Mouse (Mus musculus) v-Abl transformed pro-B cells (cell line): ENCODE results near the gene Wdr5b.
"Not testable (repeated sequence)": the region's sequence is repeated elsewhere in the genome, so short reads cannot be mapped to it uniquely, and the experiment has no call there.

ENCODE experiments used
- in situ Hi-C, 2 experiments: fragments of 400-800 bp; cut with MboI; formaldehyde crosslinking; loops; one replicate each; pipeline ENCODE4 v1.15.1; 2025; ENCODE audit not compliant: unreplicated experiment in 2 of 2

Wdr5b gene

DNA sequence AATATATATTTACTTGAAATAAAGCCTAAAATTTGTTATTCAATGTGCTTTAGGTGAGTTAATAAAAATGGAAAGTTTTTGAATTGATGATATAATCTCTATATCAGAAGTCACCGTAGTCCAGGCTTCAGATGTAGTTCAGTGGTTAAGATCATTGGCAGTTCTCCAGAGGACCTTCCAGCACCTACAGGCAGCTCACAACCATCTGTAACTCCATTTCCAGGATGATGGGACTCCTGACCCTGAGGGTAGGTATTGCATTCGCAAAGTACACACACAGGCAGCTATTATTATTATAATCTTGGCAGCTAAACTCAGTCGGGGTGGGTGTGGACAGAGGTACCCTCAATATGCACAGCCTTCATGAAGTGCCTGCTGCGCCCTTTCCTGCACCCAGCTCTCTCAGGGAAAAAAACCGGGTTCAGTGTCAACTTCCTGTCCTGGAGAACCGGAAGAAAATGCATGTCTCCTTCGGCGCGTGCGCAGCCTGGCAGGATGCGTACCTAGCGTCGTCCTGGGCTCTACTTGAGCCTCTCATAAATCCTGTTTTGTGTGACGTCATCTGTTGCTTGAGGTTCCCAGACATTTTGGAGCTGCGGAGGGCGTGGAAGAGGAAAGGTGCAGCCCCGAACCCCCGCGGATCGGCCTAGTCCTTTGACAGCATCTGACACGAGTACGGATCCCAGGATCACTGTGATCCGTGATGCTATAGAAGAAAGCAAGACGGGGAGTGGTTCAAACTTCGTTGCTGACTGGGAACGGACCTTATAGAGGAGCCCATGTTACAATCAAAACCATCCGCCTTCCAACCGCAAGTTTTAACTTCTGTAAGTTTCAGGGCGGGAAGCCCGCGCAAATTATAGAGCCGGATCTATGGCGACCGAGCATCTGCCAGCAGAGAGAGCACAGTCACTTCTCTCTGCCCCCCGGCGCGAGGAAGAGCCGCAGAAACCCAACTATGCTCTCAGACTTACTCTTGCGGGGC is at the start of gene Wdr5b:
Gene Wdr5b (plus strand): TSS at position 551 of the 985 bp plus-strand sequence.
- in situ Hi-C loops, result no loop called here

DNA sequence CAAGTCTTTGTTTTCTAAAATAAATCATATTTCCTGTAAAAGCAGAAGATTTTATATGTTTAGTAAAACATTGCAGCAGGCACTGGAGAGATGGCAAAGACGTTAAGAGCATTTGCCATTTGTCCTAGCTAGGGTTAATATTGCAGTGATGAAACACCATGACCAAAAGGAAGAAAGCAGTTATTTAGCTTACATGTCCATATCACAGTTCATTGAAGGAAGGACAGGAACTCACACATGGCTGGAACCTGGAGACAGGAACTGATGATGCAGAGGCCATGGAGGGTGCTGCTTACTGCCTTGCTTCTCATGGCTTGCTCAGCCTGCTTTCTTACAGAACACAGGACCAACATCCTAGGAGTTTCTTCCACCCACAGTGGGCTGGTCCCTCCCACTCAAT is 48.6 kb upstream of the Wdr5b start:
- in situ Hi-C loops, result no loop called here

DNA sequence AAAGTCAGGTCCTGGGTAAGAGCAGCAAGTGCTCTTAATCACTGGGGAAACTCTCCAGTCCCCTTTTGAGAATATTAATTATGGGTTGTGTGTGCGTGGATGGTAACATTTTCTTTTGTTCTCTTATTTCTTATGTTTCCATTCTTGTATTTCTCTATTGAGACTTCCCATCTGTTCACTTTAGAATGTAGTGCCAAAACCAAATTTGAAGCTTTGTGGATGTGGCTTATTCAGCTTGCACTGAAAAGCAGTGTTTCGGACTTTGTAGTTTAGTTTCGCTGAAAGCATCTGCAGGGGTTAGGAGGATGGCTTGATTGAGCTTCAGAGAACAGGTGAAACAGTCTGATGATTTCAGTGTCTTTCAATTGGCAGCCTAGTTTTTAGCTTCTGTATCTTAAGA is 47.7 kb upstream of the Wdr5b start:
- in situ Hi-C loops, result no loop called here

DNA sequence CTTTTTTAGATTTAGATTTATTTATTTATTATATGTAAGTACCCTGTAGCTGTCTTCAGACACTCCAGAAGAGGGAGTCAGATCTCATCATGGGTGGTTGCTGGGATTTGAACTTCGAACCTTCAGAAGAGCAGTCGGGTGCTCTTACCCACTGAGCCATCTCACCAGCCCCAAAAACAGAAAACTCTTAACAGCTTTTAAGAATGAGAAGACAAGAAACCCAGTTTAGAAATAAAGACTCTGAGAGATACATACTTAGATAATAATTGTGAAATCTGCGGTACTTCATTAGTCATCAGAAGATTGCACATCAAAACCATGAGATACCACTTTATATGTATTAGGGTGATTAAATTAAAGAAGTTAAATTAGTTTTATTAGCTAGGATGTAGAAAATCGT is 42.1 kb upstream of the Wdr5b start:
- in situ Hi-C loops, result not testable (repeated sequence)

DNA sequence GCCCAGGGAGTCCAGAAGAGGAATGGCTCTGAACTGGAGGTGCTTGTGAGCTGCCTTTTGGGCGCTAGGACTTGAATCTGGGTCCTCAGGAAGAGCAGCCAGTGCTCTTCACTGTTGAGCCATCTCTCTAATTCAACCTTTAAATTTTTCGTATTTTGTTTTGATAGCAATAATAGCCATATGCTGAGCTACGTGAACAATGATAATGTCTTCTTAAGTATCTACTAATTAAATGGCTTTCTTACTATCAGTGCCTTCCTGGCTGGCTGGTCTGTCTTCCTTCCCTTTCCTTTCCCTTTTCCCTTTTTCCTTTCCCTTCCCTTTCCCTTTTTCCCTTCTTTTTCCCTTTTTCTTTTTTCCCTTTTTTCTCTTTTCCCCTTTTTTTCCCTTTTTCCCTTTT is 32.6 kb upstream of the Wdr5b start:
- in situ Hi-C loops, result no loop called here

DNA sequence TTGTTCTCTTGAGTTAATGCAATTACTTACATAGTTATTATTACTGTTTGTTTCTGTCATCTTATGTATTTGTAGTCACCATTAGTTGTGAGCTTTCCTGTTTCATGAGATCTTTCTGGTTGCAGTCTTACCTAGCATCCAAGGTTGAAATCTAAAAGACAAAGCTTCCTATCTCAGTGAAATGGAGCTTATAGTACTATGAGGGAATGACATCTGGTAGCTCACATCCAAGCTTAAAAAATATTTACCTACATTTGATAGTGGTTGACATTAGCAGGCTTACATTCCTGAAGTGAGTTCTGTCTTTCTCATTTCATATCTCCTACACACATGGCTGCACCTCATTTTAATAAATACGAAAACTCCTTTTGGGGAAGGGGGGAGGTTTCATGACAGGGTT is 24.7 kb upstream of the Wdr5b start:
- in situ Hi-C loops, result no loop called here

DNA sequence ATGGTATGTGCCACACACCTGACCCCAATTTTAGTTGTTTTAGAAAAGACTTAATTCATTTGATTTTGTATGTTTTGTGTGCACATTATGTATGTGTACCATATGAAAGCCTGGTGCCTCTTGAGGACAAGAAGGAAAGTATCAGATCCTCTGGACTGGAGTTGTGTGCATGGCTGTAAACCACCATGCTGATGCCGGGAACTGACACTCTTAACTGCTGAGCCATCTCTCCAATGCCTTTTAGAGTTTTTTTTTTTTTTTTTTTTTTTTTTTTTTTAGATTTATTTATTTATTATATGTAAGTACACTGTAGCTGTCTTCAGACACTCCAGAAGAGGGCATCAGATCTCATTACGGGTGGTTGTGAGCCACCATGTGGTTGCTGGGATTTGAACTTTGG is 12.9 kb upstream of the Wdr5b start:
- in situ Hi-C loops, result not testable (repeated sequence)

DNA sequence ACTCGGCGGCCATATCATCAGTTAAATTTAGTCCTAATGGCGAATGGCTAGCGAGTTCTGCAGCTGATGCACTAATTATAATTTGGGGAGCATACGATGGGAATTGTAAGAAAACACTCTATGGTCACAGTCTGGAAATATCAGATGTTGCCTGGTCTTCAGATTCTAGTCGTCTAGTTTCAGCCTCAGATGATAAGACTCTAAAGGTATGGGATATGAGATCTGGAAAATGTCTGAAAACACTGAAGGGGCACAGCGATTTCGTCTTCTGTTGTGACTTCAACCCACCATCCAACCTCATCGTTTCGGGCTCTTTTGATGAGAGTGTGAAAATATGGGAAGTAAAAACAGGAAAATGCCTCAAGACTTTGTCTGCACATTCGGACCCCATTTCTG is 633 bp downstream of the Wdr5b start:
- in situ Hi-C loops, result no loop called here

DNA sequence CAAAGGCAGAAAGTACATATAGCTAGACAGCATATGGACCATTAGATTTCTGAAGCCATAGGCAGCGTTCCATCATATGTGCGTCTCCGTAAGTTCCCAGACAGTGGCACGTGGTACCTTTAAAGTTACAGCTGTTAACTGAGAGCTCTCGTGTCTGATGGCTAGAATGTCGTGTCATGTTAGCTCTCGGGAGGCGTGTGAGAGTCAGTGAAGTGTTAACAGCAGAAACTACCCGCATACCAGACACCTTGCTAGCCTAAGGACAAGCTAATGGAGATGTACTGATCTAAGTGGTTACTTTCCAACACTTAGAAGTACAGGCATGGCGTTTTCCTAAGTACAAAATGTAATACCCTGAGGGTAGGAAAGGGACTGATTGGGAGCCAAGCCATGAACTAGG is 2.1 kb downstream of the Wdr5b start:
- in situ Hi-C loops, result no loop called here

DNA sequence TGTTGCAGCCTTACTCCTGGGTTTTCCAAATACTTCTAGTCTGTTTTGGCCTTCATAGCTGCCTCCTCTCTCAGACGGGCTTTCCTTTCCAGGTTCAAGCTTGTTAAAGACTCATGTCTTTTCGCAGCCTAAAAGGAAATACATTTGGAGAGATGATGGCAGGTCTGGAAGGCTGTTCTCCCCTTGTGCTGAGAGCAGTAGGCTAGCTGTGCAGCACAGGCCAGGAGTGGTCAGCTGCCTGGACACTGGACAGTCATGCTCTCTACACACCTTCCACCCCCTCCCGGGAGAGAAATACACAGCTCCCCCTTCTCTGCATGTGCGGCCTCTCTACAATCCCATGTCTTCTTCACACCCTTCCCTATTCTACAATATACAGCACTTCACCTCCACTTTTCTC is 3.0 kb downstream of the Wdr5b start:
- in situ Hi-C loops, result no loop called here

DNA sequence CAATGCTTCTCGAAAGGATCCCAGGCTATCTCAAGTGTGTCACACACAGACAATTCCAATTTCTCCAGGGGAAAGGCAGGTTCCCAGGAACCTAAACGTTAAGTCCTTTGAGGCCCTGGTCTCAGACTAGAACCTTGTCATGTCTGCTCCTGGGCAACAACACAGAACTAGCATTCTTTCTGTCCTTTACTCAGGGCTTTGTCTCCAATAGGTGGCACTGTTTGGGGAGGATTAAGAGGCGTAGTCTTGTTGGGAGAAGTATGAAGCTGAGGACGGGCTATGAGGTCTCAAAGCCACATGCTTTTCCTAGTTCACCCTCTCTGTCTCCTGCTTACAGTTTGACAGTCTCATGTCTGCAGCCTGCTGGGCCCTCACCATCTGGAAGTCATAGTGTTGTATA is 6.5 kb downstream of the Wdr5b start:
- in situ Hi-C loops, result no loop called here

DNA sequence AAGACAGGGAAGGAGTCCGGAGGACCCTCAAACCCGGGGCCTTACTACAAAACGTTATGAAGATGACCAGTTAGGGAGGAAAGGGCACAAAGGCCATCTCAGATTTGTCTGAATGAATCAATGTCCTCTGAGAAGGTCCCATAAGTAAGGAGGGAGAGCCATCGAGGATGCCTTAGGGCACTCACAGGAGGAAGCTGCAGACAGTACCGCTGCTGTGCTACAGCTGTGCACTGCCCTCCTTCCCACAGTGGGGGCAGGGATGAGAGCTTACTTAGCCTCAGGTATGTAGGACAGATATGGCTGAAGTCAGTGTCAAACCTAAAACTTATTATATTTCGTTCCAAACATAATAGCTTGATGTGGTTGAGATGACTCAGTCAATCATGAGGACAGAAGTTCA is 10.5 kb downstream of the Wdr5b start:
- in situ Hi-C loops, result no loop called here

DNA sequence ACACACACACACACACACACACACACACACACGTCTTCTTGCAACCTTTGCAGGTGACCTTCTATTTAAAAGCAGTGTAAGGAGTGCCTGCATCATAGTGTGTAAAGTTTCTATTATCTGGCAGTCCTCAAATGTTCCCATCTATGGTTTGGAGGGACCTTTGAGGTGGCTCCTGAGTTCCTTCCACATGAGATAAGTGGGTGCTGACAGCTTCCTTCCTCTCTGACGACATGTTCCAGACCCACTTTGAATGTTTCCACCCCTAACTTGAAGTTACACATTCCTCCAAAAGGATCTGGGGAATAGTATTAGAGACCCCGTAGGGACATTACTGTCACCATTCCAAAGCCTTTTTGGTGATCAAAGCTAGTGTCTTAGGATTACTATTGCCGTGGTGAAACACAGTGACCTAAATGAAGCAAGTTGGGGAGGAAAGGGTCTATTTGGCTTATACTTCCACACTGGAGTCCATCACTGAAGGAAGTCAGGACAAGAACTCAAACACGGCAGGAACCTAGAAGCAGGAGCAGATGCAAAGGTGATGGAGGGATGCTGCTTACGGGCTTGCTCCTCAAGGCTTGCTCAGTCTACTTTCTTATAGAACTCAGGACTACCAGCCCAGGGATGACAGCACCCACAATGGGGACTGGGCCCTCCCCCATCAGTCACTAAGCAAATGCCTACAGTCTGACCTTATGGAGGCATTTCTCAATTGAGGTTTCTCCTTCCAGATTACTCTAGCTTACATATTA is 12.7 kb downstream of the Wdr5b start:
- in situ Hi-C loops, result no loop called here

DNA sequence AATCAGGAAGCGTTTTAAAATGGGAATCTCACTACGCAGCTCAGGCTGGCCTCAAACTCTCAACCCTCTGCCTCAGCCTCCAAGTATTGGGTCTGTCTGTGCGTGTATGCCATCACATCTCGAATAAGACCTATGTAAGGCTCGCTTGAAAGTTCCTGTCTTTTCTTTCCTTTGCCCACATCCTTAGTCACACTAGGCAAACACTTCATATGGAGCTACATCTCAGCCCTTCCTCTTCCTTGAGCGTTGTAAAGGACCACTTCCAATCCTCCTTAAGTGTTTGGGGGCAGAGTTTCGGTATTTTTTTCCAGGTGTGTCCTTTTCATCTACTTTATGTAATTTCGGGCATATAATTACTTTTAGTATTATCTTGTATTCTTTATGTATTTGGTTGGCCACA is 13.9 kb downstream of the Wdr5b start:
- in situ Hi-C loops, result no loop called here

DNA sequence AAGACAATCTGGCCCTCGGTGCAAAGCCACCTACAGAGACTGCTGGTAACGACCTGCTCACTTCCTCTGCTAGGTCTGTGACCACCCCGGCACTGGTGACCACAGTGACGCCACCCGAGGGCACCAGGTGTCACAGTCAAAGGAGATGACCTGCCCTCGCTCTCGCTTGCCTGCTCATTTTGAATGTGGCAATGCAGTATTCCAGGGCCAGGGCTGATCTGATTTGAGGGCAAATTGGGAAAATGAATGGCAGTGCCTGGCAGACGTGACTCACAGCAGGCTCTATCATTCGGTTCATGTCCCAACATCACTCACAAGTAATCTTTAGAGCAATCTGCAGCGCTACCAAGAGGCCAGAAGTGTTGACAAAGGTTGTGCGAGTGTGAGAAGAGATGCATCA is 15.4 kb downstream of the Wdr5b start:
- in situ Hi-C loops, result no loop called here

DNA sequence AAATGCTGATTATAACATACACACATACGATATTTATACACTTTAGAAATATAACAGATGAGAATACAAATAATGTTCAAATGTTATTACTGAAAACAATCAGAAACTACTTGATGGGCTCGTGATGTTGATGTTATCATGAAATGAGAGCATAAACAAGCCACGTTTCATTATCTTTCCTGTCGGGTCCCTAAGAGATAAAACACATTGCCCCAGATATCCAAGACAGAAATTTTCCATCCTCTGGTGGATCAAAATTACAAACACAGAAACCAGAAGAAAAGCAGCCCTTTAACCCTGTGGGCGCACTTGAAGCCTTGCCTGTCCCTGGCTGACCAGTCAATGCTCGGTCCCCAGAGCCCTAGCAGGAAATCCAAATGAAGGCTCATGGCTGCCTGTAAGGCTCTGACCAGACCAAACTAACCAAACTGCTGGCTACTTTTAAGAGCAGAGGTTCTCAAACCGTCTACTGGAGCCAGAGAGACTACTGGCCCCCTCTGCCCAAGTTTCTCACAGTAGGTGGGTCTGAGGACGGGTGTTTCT is 17.0 kb downstream of the Wdr5b start:
- in situ Hi-C loops, result no loop called here

DNA sequence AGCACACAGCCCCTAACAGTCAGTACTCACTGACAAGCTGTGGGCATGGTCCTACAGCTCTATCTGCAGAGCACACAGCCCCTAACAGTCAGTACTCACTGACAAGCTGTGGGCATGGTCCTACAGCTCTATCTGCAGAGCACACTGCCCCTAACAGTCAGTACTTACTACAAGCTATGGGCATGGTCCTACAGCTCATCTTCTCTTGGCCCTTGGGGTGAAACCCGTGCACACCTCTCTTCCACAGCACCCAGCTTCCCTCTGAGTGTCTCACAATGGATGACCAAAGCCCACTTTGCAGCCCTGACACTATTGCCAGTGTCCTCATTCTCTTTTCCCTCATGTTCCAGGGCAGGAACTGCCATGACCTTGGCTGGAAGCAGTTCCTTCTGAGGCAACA is 21.5 kb downstream of the Wdr5b start:
- in situ Hi-C loops, result loop anchor here in 1 of 2 experiments (10.0 kb wide), 1 partner anchor 188 kb away; the partner anchor contains the start of gene Parp14

DNA sequence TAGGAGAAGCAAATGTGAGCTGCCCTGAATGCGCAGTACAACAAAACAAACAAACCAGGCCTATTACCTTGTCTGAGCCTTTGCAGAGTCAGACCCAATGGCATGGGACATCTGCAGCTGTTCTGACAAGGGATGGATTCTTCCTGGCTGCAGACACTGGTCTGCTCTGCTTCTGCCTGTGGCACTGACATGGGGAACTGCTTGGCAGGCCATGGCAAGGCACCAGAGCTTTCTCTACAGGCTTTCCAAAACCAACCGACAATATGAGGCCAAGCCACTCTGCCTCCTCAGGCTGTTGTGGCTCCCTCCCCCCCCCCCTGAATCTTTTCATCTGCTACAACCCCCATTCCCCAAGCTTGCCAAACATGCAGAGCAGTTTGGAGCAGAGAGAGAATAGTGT is 22.3 kb downstream of the Wdr5b start:
- in situ Hi-C loops, result loop anchor here in 1 of 2 experiments (10.0 kb wide), 1 partner anchor 189 kb away; the partner anchor contains the start of gene Parp14

DNA sequence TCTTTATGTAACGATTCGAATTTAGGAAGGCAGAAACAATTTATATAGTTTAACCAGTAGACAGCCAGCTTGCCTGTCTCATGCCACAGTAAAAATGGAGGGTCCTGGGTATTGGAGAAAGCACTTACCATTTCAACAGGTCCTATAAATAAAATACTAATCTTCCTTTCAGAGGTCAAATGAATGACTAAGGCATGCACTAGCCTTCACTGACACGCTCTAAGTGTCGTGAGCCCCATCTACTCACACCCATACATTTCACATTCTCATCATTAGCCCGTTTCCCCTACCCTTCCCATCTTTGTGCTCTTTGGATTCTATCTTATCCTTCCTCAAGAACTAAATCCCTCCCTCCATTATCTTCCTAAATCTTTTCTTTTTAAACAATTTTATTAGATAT is 23.9 kb downstream of the Wdr5b start:
- in situ Hi-C loops, result loop anchor here in 1 of 2 experiments (10.0 kb wide), 1 partner anchor 190 kb away; the partner anchor contains the start of gene Parp14

DNA sequence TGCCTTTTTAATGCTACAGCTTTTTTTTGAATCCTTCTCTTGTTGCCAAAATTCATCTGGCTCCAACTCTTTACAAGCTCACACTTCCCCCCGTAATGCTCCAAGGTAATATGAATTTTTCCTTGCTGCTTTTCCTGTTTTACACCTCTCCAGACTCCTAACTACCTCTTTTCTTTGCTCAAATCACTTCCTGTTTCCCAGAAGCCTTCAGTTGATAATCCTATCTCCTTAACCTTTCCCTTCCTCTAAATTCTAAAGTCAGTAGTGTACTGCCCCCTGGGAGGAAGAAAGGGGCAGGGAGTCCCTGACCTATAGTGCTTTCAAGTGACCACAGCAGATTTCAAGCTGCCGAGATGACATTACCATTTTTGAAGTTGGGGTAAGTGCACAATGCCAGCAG is 26.7 kb downstream of the Wdr5b start:
- in situ Hi-C loops, result loop anchor here in 1 of 2 experiments (10.0 kb wide), 1 partner anchor 193 kb away; the partner anchor contains the start of gene Parp14

DNA sequence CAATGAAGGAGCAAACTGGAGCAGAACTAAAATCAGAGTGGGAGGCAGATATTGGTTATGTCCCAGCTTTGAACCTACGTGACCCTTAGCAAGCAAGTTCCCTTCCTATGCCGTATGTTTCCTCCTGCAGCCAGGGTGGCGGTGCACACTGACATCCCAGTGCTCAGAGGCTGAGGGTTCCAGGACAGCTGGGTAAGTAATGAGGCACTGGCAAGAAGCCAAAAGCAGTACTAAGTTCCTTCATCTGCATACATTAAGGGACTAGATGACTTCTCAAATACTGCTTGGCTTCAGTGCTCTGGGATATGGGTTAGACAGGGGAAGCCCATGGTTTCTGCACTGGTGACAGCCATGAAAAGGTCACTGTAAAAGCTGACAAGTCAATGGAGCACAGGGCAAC is 27.4 kb downstream of the Wdr5b start:
- in situ Hi-C loops, result loop anchor here in 1 of 2 experiments (10.0 kb wide), 1 partner anchor 194 kb away; the partner anchor contains the start of gene Parp14
